Mouse (Mus musculus) G1E-ER4 (cell line): ENCODE results near the gene Stom. TPM values are rescaled to one million over a fixed set of nuclear protein-coding genes. Genes with fewer than 3 reads are reported as not detected.

Experiments used
- GATA1 ChIP-seq: IDR thresholded peaks from one replicate; pipeline ENCODE4 v1.8.0; 2012; ENCODE audit warnings: low read length, inconsistent platforms
- polyA plus RNA-seq: library from polyadenylated mRNA; stranded (reverse); fragments of >175 nt; gene quantifications from 2 replicates; pipeline ENCODE4 v1.2.3, GENCODE M21; 2012

The Stom gene
- polyA plus RNA-seq, 1 experiment: 23.0 TPM

DNA sequence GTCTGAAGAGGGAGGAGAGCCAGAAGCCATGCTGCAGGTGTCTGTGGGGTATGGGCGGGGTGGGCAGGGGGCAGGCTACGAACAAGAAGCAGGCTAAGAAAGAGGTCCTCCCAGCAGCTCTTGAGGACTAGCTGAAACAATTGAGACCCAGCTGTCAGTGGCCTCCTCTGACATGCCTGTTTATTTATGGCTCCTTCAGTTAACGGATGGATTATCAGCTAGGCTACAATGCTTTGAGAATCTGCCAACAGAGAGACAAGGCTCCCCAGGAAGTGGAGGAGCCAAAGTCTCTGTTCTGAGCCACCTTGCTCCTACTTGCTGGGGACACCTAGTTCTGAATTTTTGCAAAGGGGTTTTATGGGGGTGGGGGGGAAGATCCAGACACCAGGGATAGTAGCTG is 44.1 kb downstream of the Stom start:
- no peak for TF ChIP-seq GATA1

DNA sequence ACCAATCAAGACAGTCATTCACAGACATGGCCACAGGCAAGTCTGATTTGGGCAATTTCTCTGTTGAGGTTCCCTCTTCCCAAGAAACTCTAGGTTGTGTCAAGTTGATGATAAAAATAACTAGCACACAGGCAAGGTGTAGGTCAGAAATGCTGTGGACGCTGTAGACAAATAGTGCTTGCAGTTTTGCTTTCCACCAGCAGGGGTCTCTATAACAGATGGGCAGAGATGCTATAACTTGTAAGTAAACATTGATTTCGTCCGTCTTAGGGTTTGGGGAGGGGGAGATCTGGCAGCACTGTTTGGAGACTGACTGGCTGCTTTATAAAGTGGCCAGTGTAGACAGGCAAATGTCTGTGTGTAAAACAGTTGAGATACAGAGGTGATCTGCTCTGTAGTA is 44.9 kb downstream of the Stom start:
- TF ChIP-seq GATA1: no peak

DNA sequence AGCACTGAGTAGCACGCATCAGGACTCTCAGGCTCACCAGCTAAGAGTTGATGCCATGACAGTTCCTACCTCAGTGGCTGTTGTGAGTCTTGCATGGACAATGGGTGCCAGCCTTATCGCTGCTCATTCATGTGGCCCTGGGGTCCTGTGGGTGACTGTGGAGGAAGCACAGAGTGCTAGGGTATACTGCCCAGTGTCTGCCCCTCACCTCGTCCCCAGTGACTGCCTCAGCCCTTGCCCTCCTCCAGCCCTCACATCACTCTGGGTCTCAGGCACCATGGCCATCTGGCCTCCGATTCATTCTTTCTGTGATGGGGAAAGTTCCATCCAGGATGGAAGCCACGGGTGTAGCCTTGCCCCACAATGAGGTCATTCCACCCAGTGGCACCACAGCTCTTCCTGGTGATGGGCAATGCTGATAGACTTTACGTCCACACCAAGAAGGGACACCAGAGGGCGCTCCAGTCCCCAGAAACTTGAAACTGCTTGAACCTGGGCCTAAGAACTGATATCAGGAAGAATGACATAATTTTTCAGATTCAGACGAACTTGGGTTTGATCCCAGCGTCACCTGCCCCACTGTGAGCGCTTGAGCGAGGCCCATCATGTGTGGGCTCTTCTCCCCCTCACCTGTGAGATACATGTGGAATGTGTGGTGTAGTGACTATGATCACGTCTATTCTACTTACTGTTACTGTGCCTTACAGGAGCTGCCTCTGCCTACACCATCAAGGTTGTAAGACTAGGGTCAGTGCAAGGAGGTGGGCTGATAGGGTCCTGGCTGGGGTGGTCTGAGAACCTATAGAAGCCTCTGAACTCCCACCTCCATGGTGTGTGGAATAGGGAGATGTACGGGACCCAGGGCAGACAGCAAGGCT is 47.8 kb downstream of the Stom start:
- TF ChIP-seq GATA1: no peak

DNA sequence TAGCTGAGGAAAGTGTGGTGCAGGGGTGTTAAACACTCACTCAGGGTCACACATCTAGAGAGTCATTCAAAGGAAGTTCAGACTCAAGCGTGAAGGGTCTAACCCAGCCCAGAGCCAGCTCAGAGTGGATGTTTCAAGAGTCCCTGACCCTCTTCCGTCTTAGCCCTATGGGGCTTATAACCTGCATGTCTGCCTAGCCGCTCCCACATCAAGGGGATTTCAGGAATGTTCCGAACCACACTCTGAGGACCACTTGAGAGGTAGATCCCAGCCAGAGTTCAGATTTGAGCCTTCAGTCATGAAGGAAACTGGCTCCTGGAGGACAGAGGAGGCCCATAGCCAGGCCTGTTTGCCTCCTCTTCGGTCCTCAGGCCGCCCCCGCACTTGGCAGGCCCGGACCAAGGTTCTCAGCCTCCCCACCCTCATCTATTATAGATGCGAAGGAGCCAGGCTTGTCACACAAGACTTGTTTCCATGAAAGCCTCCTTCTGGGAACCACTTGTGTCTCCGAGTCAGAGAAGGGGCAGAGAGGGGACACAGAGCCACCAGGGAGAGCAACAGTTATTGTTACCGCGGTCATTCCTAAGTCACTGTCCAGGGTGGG is 49.7 kb downstream of the Stom start:
- no peak for TF ChIP-seq GATA1

DNA sequence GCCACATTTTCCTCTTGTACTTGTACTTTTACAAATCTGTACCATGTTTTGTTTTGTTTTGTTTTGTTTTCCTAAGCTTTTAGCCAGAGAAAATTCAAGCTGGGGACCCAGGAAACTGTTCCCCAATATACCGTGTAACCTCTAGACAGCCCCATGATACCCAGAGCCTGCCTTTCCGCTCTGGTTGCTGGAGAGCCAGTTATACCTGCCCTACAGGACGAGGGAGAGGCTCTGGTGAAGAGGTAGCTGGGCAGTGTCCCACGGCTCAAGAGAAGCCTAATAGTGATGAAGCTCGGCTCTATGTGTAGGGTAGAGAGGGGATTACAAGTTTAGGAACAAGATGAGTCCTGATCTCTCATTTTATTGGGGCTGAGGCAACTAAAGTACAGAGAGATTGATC is 51.6 kb downstream of the Stom start:
- TF ChIP-seq GATA1: no peak

DNA sequence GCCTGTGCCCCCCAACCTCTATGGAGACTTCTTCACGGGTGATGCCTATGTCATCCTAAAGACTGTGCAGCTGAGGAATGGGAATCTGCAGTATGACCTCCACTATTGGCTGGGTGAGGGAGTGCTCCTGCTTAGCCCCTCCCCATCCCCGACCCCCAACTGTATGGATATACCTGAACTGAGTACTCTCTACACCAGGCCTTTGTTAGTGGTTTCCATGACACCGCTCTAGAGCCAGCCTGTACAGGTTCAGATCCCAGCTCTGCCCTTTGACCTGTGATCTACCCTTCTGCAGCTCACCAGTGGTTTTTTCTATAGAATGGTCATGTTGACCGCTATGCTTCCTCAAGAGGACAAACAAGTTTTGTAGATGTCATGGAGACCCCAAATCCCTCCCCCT is 52.8 kb downstream of the Stom start:
- TF ChIP-seq GATA1: no peak

DNA sequence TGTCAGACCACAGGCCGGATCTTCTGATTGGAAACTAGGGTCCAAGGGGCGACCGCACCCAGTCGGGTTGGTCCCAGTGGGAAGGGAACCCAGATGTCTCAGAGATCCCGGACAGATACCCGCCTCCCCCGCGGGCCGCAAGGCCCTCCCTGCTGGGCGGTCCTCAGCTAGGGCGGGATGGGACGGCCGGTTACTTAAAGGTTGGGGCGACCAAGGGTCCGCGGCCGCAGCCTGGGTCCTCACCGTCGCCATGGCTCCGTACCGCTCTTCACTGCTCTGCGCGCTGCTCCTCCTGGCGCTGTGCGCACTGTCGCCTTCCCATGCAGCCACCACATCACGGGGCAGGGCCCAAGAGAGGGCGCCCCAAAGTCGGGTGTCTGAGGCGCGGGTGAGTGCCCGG is 54.6 kb downstream of the Stom start:
- TF ChIP-seq GATA1: no peak

DNA sequence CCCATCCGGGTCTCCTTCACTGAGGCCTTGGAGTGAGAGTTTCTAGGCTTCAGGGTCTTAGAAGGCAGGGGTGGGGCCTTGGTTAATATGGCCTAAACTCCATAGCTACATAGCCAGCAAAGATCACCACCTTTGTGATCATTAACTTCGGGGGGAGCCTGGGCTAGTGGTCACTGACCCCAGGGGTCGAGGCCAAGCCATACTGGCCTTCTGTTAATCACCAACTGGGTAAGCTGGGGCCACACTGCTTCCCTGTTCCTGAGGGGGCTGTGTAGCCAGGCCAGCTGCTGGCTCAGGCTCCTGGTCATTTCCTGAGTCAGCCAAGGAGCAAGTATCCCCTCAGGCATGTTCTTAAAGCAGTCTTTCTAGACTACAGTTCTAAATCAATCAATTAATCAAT is 56.8 kb downstream of the Stom start:
- TF ChIP-seq GATA1: no peak

DNA sequence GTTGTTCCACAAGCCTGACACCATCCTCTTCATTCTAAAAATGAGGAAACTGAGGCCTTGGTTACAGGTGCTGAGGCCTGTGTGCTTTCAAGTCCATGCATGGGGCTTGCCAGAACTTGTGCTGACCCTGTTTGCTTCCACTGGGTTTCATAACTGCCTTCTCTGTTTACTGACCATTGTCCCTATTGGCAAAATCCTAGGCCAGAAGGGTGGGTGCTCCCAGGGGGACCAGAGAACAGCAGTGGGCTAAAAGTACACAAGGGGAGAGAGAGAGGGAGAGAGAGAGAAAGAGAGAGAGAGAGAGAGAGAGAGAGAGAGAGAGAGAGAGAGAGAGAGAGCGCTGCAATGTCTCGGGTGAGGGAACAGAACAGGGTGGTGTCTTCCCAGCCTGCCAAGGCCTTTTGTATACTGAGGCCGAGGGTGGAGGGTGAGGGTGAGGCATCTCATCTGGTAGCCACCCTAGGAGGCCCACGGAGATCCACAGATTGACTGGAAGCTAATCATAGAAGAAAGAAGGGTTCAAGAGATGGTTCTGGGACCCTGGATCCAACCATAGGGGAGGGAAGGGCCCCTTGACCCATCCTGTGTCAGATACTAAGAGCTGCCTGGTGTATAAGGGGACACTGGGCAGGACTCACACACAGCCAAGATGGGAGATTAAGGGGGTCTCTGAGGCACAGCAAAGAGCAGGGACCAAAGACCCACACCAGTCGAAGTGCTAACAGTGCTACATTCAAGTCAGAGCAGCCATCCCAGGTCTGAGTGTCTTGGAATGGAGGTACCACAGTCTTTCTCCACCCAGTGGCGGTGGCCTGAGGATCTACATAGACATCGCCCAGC is 58.2 kb downstream of the Stom start:
- no peak for TF ChIP-seq GATA1

DNA sequence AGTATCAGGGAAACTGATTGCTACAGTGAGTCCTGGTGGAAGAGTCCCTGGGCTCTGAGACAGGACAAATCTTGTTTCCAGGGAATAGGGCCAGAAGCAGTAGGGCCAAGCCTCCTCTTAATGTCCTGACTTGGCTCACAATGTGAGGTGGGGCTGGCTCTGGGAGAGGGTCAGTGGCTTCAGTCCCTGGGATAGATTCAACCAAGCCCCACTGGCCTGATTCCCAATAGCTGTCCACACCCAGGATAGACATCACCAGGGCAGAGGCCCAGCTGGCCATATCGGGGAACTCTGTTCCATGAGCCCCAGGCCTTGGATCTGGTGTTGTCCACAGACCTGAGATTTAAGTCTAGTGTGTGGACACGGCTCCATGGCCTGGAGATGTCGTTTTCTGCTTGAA is 59.1 kb downstream of the Stom start:
- no peak for TF ChIP-seq GATA1

DNA sequence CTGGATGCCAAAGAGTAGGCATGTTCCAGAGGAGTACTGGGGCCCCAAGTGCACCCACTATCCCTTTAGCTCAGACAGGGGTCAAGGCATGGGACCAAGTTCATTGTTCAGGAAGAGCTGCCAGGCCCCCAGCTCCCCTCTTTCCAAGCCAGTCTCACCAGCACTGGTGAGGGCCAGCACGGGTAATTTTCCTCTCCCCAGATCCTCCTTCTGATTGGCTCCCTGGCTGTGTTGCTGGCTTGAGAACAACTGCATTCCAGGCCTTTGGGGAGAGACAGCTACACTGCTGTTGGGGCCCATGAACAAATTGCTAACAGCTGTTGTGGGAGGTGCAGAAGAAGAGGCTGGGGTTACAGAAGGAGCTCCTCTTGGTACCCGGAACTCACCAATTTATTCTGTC is 63.2 kb downstream of the Stom start:
- no peak for TF ChIP-seq GATA1

DNA sequence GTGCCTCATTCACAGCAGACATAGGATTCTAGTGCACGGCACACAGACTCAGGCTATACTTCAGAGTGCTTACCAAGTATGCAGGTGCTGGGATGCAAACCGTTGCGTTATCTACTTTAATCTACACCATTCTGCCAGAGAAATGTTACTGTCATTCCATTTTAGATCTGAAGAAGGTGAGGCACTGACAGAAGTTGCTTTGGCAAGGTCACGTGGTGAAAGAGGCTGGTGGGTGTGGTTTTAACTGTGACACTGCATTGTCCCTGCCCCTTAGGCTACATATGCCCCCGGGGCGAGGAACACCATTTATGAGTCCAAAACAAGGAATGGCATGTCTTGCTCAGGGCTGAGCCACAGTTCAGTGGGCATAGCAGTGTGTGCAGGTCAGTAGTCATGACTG is 63.9 kb downstream of the Stom start:
- TF ChIP-seq GATA1: no peak

DNA sequence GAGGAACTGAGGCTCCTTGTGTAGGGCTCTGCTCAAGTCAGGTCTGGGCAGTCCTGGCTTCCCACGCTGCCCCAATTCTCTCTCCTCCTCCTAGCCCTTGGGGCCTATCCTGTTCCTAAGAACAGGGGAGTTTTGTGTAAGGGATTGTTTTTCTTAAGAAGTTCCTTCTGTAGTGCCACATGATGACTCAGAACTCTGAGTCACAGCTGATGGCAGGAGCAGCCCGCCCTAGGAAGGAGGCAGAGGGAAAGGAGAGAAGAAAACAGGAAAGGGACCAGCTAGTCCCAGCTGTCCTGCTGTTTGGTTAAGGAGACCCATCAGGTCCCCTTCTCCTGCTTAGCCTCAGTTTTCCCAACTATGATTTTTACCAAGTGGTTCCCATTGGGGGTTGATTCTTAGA is 65.0 kb downstream of the Stom start:
- no peak for TF ChIP-seq GATA1

DNA sequence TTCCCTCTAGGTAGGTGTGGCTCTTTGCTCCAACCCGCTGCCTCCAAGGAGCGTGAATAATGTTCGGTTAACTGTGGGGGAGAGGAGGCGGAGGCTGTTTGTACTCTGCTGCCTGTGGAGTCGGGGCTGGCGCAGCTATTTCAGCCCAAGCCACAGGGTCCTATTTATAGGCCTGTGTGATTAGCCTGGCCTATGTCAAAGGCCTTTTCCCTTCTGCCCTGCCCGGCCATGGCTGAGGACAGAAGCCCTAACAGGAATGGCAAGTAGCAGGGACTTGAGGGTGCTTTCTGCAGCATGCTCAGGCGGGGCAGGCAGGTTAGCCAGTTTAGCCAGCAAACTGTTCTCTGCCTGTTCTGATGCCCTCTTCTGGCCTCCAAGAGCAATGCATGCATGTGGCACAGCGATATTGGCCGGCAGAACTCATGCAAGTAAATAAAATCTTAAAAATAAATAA is 66.2 kb downstream of the Stom start:
- TF ChIP-seq GATA1: no peak

DNA sequence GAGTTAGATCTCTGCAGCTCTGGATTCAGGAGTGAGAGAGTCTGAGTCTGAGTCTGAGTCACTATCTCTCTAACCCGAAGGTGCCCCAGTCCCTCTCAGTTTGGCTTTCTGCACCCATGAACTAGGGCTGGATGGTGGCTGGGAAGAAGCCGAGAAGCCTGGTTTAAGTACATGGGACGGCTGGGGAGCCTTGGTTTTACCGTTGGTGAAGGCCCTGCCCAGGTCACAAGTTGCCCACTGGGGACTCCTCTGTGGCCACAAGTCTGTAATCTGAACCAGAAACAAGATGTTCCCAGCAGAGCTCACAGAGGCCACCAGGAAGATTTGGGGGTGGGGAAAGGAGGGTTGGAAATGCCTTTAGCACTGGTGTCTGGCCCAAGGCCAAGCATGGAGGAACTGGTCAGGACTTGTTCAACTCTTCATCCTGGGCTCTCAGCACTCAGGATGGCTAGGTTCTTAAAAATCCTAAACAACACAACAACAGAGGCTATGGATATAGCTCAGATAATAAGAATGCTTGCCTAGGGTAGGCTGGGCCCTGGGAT is 67.0 kb downstream of the Stom start:
- no peak for TF ChIP-seq GATA1

DNA sequence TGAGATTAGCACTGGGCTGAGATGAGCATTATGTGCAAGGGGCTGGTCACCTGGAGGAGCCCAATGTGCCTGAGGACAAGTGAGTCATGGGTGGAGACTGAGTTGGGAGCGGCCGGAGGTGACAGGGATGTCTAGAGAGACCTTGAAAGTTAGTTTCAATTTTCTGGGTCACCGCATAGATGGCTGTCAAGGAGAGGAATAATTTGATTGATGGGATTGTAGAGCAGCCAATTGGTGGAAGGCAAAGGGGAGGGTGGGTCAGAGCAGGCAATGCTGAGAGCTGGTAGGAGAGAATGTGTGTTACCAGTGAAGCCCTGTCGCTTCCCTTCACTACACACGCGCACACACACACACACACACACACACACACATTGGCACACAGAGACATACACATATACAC is 67.6 kb downstream of the Stom start:
- TF ChIP-seq GATA1: no peak
